Mouse (Mus musculus) common myeloid progenitor, adult 5-6 weeks (primary cell): Measurements from ENCODE around the gene Fam3b. TPM values are rescaled to one million over a fixed set of nuclear protein-coding genes. Genes with fewer than 3 reads are reported as not detected.

Experiments
- ATAC-seq: replicated peaks from 2 replicates; pipeline ENCODE4 v1.8.0; 2016; ENCODE audit warnings: low read depth, mild to moderate bottlenecking, moderate TSS enrichment, inconsistent platforms; ENCODE audit not compliant: poor library complexity, severe bottlenecking
- total RNA-seq: library from RNA; stranded (forward); fragments of 200-1000, 187-1606 nt; gene quantifications from 2 replicates; pipeline ENCODE4 v1.2.3, GENCODE M21; 2017

Fam3b gene
- total RNA-seq, 1 experiment from 2014 or later = 0.96 TPM

DNA sequence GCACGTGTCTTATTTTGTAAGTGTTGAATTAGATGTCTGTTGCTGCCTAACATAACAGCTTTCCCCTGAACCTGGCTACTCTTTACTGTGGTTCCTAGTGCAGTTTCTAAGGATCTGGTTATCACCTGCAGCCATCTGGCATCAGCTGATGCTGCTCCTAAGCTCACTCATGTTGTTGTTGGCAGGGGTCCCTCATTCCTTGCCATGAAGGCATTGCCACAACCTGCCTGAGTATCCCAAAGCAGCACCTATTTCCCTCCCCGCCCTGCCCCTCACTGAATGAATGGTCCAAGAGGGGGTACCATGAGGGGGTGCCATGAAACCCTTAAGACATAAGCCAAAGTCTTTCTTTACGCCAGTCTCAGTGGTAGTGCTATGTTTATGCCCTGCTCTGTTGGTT, 86.6 kb downstream of the Fam3b start:
- ATAC-seq = no peak

GRCm38 (mm10) chr16:97423627-97424026, 91.0 kb downstream of the Fam3b start:
- ATAC-seq = no peak

- ATAC-seq = no peak
Measured at GRCm38 (mm10) chr16:97421671-97422070, 92.9 kb downstream of the Fam3b start.

Other genes with a start within 250 kb of the Fam3b start
- gene Bace2, start 158.1 kb downstream of the Fam3b start, total RNA-seq = not detected in 2 replicates
- gene Mx1, start 51.9 kb downstream of the Fam3b start, total RNA-seq = 10.9 and 12.1 TPM in 2 replicates
- not detected in 2 replicates for gene Tmprss2, start 96.4 kb upstream of the Fam3b start, total RNA-seq
- gene Ripk4, start 249.0 kb upstream of the Fam3b start, total RNA-seq = not detected in 2 replicates